Mouse (Mus musculus): ENCODE measurements around the gene Phc2. TPM values are rescaled to one million over a fixed set of nuclear protein-coding genes. Genes with fewer than 3 reads are reported as not detected.

Phc2 gene
- polyA plus RNA-seq, 1 experiment = 44.6 TPM

DNA sequence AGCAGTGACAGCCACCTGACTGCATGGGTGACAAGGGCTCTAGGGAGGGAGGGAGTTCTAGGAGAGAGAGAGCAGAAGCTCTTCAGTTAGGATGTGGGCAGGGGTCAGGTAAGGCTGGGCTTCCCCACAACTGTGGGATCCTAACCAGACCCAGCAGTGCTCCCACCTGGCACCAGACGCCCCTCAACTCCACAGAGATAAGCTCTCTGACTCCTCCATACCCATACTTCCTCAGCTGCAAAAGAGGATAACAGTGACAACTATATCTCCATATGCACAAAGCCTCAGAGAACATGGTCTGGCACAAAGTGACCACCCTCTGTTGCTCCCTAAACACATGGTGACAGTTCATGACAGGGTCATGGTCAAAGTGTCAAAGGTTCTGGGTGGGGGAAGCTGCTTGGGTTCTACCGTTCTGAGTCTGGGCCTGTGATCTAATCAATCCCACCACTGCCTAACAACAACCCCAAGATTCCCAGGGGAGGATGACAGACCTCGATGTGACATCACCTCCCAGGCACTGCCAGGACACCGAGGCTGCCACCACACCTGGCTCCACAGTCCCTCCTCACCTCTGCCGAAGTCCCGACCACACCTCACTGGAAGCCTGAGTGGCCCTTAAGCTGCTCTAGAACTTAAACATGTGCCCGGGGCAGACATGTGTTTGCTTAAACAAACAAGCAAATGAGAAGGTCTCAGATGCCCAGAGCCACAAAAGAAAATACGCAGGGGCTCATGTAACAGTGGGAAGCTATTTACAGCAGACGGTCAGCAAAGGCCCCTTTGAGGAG, 147.4 kb downstream of the Phc2 start:
- no peak for TF ChIP-seq CTCF (IDR thresholded peaks at IDR 0.05; ENCODE audit: control insufficient read depth, insufficient read depth, insufficient replicate concordance, low read depth, low read length)
- no peak for TF ChIP-seq POLR2A (IDR thresholded peaks at IDR 0.05; ENCODE audit: control insufficient read depth, low read depth, low read length)
- H3K27ac ChIP-seq (ENCODE audit: control insufficient read depth, insufficient read depth, low read depth, low read length) = no peak overlapping the region
- no peaks in the 10 kb centered on the region for H3K36me3 ChIP-seq (ENCODE audit: control insufficient read depth, insufficient read depth, low read length)
- peaks cover 13% of the 10 kb centered on the region for H3K4me1 ChIP-seq (ENCODE audit: control insufficient read depth, insufficient read depth, low read length)
- H3K4me3 ChIP-seq (ENCODE audit: control insufficient read depth, low read depth, low read length) = no peak overlapping the region
- H3K27me3 ChIP-seq (ENCODE audit: control insufficient read depth, insufficient read depth, low read length) = no peaks in the 10 kb centered on the region; the same call in 1 of the 2 replicates

Other genes starting within 250 kb of the Phc2 start
- gene Zscan20, start 44.6 kb upstream of the Phc2 start, polyA plus RNA-seq (2012; rRNA removed) = 7.5 and 7.7 TPM in 2 replicates
- 0.04 and 0.12 TPM in 2 replicates for gene Tlr12, start 36.1 kb upstream of the Phc2 start, polyA plus RNA-seq (2012; rRNA removed)
- 0.06 and 0.07 TPM in 2 replicates for gene A3galt2, start 100.7 kb downstream of the Phc2 start, polyA plus RNA-seq (2012; rRNA removed)
- gene Zfp362, start 151.3 kb downstream of the Phc2 start, polyA plus RNA-seq (2012; rRNA removed) = 16.0 and 16.5 TPM in 2 replicates
- gene Trim62, start 228.9 kb downstream of the Phc2 start, polyA plus RNA-seq (2012; rRNA removed) = 5.8 and 6.6 TPM in 2 replicates

Data from testis, adult 2 months (tissue).